Mouse (Mus musculus) embryonic fibroblast, embryonic 13.5 days (primary cell): ENCODE data around the gene Ntn4. TPM values are rescaled to one million over a fixed set of nuclear protein-coding genes. Genes with fewer than 3 reads are reported as not detected.

Source experiments
- H3K27ac ChIP-seq: 2 replicates; pipeline ENCODE4 v1.5.1; 2012; ENCODE audit warnings: low read length, control low read depth, inconsistent platforms; ENCODE audit not compliant: insufficient read depth
- H3K4me1 ChIP-seq: 2 replicates; pipeline ENCODE4 v1.6.1; 2011; ENCODE audit warnings: low read length; ENCODE audit not compliant: control insufficient read depth, insufficient read depth
- H3K4me3 ChIP-seq: 2 replicates; pipeline ENCODE4 v1.5.1; 2011; ENCODE audit warnings: mild to moderate bottlenecking, control low read depth, low read length; ENCODE audit not compliant: insufficient read depth
- CTCF ChIP-seq: IDR thresholded peaks from 2 replicates; pipeline ENCODE4 v1.5.1; 2011; ENCODE audit warnings: mild to moderate bottlenecking, control low read depth, low read length, moderate library complexity, borderline replicate concordance; ENCODE audit not compliant: insufficient read depth
- POLR2A ChIP-seq: IDR thresholded peaks from 2 replicates; pipeline ENCODE4 v1.6.1; 2011; ENCODE audit warnings: low read depth, mild to moderate bottlenecking, control low read depth, low read length, moderate library complexity
- polyA plus RNA-seq: library from polyadenylated mRNA; stranded (reverse); fragments of >200 nt; gene quantifications from 2 replicates; pipeline ENCODE4 v1.2.4, GENCODE M21; 2011; ENCODE audit warnings: low read depth; ENCODE audit not compliant: missing spikeins, insufficient read length

The Ntn4 gene
- polyA plus RNA-seq, 1 experiment, result 18.6 TPM

GRCm38 (mm10) chr10:93771931-93772465 is 131.5 kb downstream of the Ntn4 start:
- no peak overlapping the region for H3K4me3 ChIP-seq
- H3K27ac ChIP-seq, result no peak overlapping the region
- TF ChIP-seq CTCF (no peak), POLR2A (no peak)
- H3K4me1 ChIP-seq, result no peaks in the 10 kb centered on the region; the same call in 1 of the 2 replicates

- TF ChIP-seq CTCF (no peak), POLR2A (no peak)
- H3K4me1 ChIP-seq, result no peaks in the 10 kb centered on the region; the same call in 1 of the 2 replicates
- H3K4me3 ChIP-seq, result no peak overlapping the region
- H3K27ac ChIP-seq, result no peak overlapping the region
These were observed 132.0 kb downstream of the Ntn4 start for GRCm38 (mm10) chr10:93772492-93772891.

DNA sequence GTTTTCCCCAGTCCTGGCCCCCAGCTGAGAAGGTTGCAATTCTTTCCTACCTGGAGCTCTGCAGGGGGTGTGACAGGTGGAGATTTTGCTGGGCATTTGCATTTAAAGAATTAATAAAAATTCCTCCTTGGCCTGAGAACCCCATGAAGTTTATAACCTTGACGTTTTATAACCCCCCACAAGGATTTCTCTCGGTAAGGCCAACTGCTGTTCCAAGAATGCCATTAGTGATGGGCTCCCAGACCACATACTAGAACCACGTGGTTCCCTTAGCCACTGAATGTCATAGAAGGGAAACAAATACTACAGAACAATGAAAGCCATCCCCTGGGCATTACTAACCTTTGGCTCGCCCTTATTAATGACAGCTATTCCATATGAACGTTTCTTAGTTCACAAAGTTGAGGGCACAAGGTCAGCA is 136.3 kb downstream of the Ntn4 start:
- no peaks in the 10 kb centered on the region; the same call in 1 of the 2 replicates for H3K4me1 ChIP-seq
- TF ChIP-seq POLR2A, result no peak
- TF ChIP-seq CTCF, result no peak

GRCm38 (mm10) chr10:93777372-93777771 is 136.9 kb downstream of the Ntn4 start:
- H3K4me1 ChIP-seq, result no peaks in the 10 kb centered on the region
- H3K27ac ChIP-seq, result no peak overlapping the region
- H3K4me3 ChIP-seq, result no peak overlapping the region
- TF ChIP-seq POLR2A (no peak), CTCF (no peak)

More for the DNA sequence above, 136.3 kb downstream of the Ntn4 start:
- H3K4me3 ChIP-seq, result no peak overlapping the region
- no peak overlapping the region for H3K27ac ChIP-seq

DNA sequence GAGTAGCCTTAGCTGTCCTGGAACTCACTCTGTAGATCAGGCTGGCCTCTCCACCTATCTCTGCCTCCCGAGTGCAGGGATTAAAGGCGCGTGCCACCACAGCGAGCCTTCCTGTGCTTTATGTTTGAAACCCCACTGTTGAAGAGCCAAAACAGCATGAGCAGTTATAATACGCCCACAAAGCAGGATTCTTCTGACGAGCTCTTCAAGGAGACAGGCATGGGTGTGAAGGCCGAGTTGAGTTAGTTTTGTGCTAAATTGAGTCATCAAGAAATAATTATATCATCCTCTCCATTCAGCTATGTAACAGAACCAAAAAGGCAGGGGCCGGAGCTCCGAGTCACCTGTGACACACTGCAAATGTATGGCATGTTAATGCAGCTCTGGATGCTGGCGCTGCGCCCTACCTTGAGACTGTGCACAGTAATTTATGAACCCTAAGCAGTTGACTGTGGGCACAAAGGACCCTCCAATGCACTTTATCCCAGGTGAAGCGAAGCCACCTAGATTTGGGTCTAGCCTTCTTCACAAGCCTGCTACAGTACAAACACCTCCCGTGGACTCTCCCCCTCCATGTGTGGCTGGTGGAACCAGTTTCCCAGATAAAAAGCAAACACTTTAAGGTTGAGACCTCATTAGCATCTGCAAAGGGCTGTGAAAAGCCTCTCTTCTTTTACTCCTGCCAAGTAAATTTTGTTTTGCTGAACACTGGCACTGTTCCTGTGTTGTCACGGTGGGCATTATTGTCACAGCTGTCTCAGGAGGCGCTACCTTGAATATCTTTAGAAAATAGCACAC is 142.9 kb downstream of the Ntn4 start:
- Histone ChIP-seq H3K27ac (no peak overlapping the region), H3K4me3 (no peak overlapping the region), H3K4me1 (no peaks in the 10 kb centered on the region)
- TF ChIP-seq CTCF (no peak), POLR2A (no peak)

Other genes starting within 250 kb of the Ntn4 start
- 92.9 and 98.9 TPM in 2 replicates for gene Lta4h, start 187.3 kb upstream of the Ntn4 start, polyA plus RNA-seq
- 0.35 TPM in 1 of 2 replicates, not detected in the other for gene Hal, start 151.9 kb upstream of the Ntn4 start, polyA plus RNA-seq
- gene Amdhd1, start 100.6 kb upstream of the Ntn4 start, polyA plus RNA-seq, result not detected in 2 replicates
- 0.13 and 0.28 TPM in 2 replicates for gene Ccdc38, start 100.0 kb upstream of the Ntn4 start, polyA plus RNA-seq
- 34.3 and 37.7 TPM in 2 replicates for gene Snrpf, start 51.0 kb upstream of the Ntn4 start, polyA plus RNA-seq
- 0.26 TPM in 1 of 2 replicates, not detected in the other for gene Usp44, start 190.9 kb downstream of the Ntn4 start, polyA plus RNA-seq